10 mouse cellular contexts compared by ENCODE assay signal in genomic region chr3:27371276-27371621, GRCm38 (mm10). TPM values are rescaled to one million over a fixed set of nuclear protein-coding genes. Genes with fewer than 3 reads are reported as not detected.
A peak's percentile ranks its signal among the peaks of the same experiment; 100 is the strongest.
DNase-seq lines count a peak whose midpoint lies in the region; ATAC-seq and TF ChIP-seq lines count a peak whose summit lies in the region.
"Had no signal": no experiment of that assay in that cellular context is flagged by ENCODE, and none has a peak within 500 bp of the region (broad histone marks: within the 10 kb centered on the region; RNA-seq: fewer than 3 reads in every experiment).

TSS of gene Ghsr (plus strand) at chr3:27371351.

- H3K27ac ChIP-seq in heart, embryonic 14.5 days (replicated peaks in 1 of 2; ENCODE audit: control insufficient read depth in 1 of 2, insufficient read depth in 1 of 2, low read depth in 2 of 2, low read length in 2 of 2): no peak within 1 kb of the TSS
- H3K27ac ChIP-seq in ES-E14 (ENCODE audit: insufficient read depth, low read depth, low read length, poor library complexity, severe bottlenecking): no peak within 1 kb of the TSS
- no peak within 1 kb of the TSS for H3K27ac ChIP-seq in forebrain, postnatal 0 days (ENCODE audit: low read depth, low read length)
- H3K27ac ChIP-seq in midbrain, embryonic 14.5 days (replicated peaks; ENCODE audit: low read depth, low read length): no peak within 1 kb of the TSS

- WGBS in heart, embryonic 14.5 days: 2% methylated on average over 19 of the region's 19 CpGs
- WGBS in forebrain, postnatal 0 days: 2% methylated on average over 18 of the region's 19 CpGs
- 2% methylated on average over 19 of the region's 19 CpGs for WGBS in midbrain, embryonic 14.5 days

- peaks cover 61% of the 10 kb centered on the region for H3K27me3 ChIP-seq in heart, embryonic 14.5 days (ENCODE audit: control insufficient read depth, insufficient read depth, low read length)
- H3K27me3 ChIP-seq in forebrain, postnatal 0 days (ENCODE audit: insufficient read depth, low read length): peaks cover 52% of the 10 kb centered on the region
- H3K27me3 ChIP-seq in midbrain, embryonic 14.5 days (ENCODE audit: control insufficient read depth, insufficient read depth, low read length): peaks cover 48% of the 10 kb centered on the region

- H3K36me3 ChIP-seq in heart, embryonic 14.5 days (ENCODE audit: control insufficient read depth, insufficient read depth, low read length): no peaks in the 10 kb centered on the region
- H3K36me3 ChIP-seq in ES-E14 (ENCODE audit: control insufficient read depth, insufficient read depth, low read length, poor library complexity, severe bottlenecking): no peaks in the 10 kb centered on the region
- no peaks in the 10 kb centered on the region for H3K36me3 ChIP-seq in forebrain, postnatal 0 days (ENCODE audit: insufficient read depth)
- H3K36me3 ChIP-seq in midbrain, embryonic 14.5 days (ENCODE audit: control insufficient read depth, insufficient read depth, low read length): no peaks in the 10 kb centered on the region

- H3K4me2 ChIP-seq in heart, embryonic 14.5 days (ENCODE audit: low read length): peak within 1 kb of the TSS; percentile 42
- peak within 1 kb of the TSS; percentile 96 for H3K4me2 ChIP-seq in forebrain, postnatal 0 days (ENCODE audit: low read depth)
- H3K4me2 ChIP-seq in midbrain, embryonic 14.5 days (ENCODE audit: low read length): peak within 1 kb of the TSS; percentile 96

- H3K9ac ChIP-seq in heart, embryonic 14.5 days (ENCODE audit: low read length): no peak within 1 kb of the TSS
- 0 out of 2 replicates have a peak within 1 kb of the TSS, but pooled peaks have one; percentile 4 for H3K9ac ChIP-seq in ES-E14 (ENCODE audit: insufficient read depth, low read depth, low read length, poor library complexity, severe bottlenecking)
- H3K9ac ChIP-seq in forebrain, postnatal 0 days: 0 out of 2 replicates have a peak within 1 kb of the TSS, but pooled peaks have one; percentile 31
- peak within 1 kb of the TSS; percentile 40; the same call in 1 of the 2 replicates for H3K9ac ChIP-seq in midbrain, embryonic 14.5 days (replicated peaks; ENCODE audit: low read length)

- ATAC-seq in heart, embryonic 14.5 days (ENCODE audit: insufficient number of reproducible peaks, insufficient read depth, low FRiP score, low read depth): no peak
- ATAC-seq in forebrain, postnatal 0 days: peak; percentile 57
- ATAC-seq in midbrain, embryonic 14.5 days (ENCODE audit: low FRiP score, low TSS enrichment): peak; percentile 37; the same call in 1 of the 2 replicates
- no peak for ATAC-seq in megakaryocyte progenitor cell, adult 5-6 weeks (replicated peaks; ENCODE audit: poor library complexity)

- no peak for TF ChIP-seq CTCF in forebrain, postnatal 0 days (IDR thresholded peaks at IDR 0.05; ENCODE audit: low read depth)

- no peak for DNase-seq in heart, postnatal 4 days
- DNase-seq in ES-E14 (ENCODE audit: low read depth, low spot score): no peak
- DNase-seq in forebrain, postnatal 0 days: peak; percentile 21
- peak; percentile 61 for DNase-seq in midbrain, embryonic 14.5 days
- DNase-seq in cerebellum, adult 11 months: no peak
- DNase-seq in gastrocnemius, postnatal 4 days (ENCODE audit: low spot score in 2 of 2): no peak
- DNase-seq: lung, adult 18-20 months had no signal

- peak within 1 kb of the TSS in 1 of 2 experiments; percentile 19; a peak in 2 of 4 replicates for H3K4me3 ChIP-seq in heart, embryonic 14.5 days (ENCODE audit: control insufficient read depth in 1 of 2, insufficient read depth in 1 of 2, low read depth in 1 of 2, low read length in 2 of 2)
- H3K4me3 ChIP-seq in ES-E14 (ENCODE audit: insufficient read depth in 1 of 2, low read depth in 1 of 2, low read length in 2 of 2, poor library complexity in 1 of 2, severe bottlenecking in 1 of 2): peak within 1 kb of the TSS; percentile 22 to 44; a peak in 2 of 4 replicates
- peak within 1 kb of the TSS; percentile 46 for H3K4me3 ChIP-seq in forebrain, postnatal 0 days (ENCODE audit: low read depth, low read length)
- peak within 1 kb of the TSS; percentile 46 for H3K4me3 ChIP-seq in midbrain, embryonic 14.5 days (replicated peaks; ENCODE audit: low read depth, low read length)

- no peaks in the 10 kb centered on the region for H3K9me3 ChIP-seq in heart, embryonic 14.5 days (ENCODE audit: control insufficient read depth, low read length)
- H3K9me3 ChIP-seq in ES-E14 (ENCODE audit: control insufficient read depth, insufficient read depth, low read depth, low read length): no peaks in the 10 kb centered on the region
- no peaks in the 10 kb centered on the region for H3K9me3 ChIP-seq in forebrain, postnatal 0 days (ENCODE audit: low read length)
- H3K9me3 ChIP-seq in midbrain, embryonic 14.5 days (ENCODE audit: control insufficient read depth, low read length): no peaks in the 10 kb centered on the region

- in situ Hi-C loops in ES-E14 (cut with MboI; ENCODE audit: low sequenced_read_pairs in 2 of 2, unreplicated experiment in 2 of 2): no loop called here

- no peaks in the 10 kb centered on the region; a peak in 2 of 4 replicates for H3K4me1 ChIP-seq in heart, embryonic 14.5 days (ENCODE audit: control insufficient read depth in 2 of 2, insufficient read depth in 2 of 2, low read length in 2 of 2)
- peaks cover 0 to 6% of the 10 kb centered on the region in 2 experiments; a peak in 1 of 4 replicates for H3K4me1 ChIP-seq in ES-E14 (ENCODE audit: control insufficient read depth in 2 of 2, insufficient read depth in 2 of 2, low read length in 2 of 2, poor library complexity in 1 of 2)
- 0 out of 2 replicates have a peak, but pooled peaks cover 7% of the 10 kb centered on the region for H3K4me1 ChIP-seq in forebrain, postnatal 0 days (ENCODE audit: insufficient read depth)
- H3K4me1 ChIP-seq in midbrain, embryonic 14.5 days (ENCODE audit: control insufficient read depth, insufficient read depth, low read length): peaks cover 3% of the 10 kb centered on the region; the same call in 1 of the 2 replicates

TF ChIP-seq in ES-E14, 5 proteins besides CTCF, POLR2A, EP300 and RAD21:
- TF ChIP-seq ZNF384 (IDR thresholded peaks at IDR 0.05; ENCODE audit: low read depth, low read length): no peak
- TF ChIP-seq CHD2 (IDR thresholded peaks at IDR 0.05; ENCODE audit: low read depth, low read length): no peak
- TF ChIP-seq HCFC1 (IDR thresholded peaks at IDR 0.05; ENCODE audit: borderline replicate concordance, insufficient read depth, low read length): no peak
- TF ChIP-seq ZC3H11A (IDR thresholded peaks at IDR 0.05; ENCODE audit: borderline replicate concordance, low read depth, low read length): no peak
- no peak for TF ChIP-seq MAFK (IDR thresholded peaks at IDR 0.05; ENCODE audit: insufficient read depth, low read depth, low read length)
TF ChIP-seq in ES-E14: peak in this region for 0.

RNA-seq across cellular contexts. Expression of gene Ghsr, which starts in this region (rescaled TPM):
- not detected in 2 replicates for polyA plus RNA-seq in heart, embryonic 14.5 days (2014; fragmentation: Nextera tagmentation; extraction: Ambion mirVana)
- total RNA-seq in heart, postnatal 4 days (2021): not detected
- 0.13 and 0.21 TPM in 2 replicates for total RNA-seq in ES-E14 (2012; rRNA removed)
- 0.23 and 0.33 TPM in 2 replicates for total RNA-seq in forebrain, postnatal 0 days (2014; rRNA removed)
- 0.04 and 0.15 TPM in 2 replicates for polyA plus RNA-seq in forebrain, postnatal 0 days (2015; fragmentation: Nextera tagmentation; extraction: Ambion mirVana)
- 0.43 and 0.45 TPM in 2 replicates for polyA plus RNA-seq in midbrain, embryonic 14.5 days (2014; fragmentation: Nextera tagmentation; extraction: Ambion mirVana)
- total RNA-seq in gastrocnemius, postnatal 4 days (2021): not detected
- not detected in 2 replicates for total RNA-seq in megakaryocyte progenitor cell, adult 5-6 weeks (2015)
- not detected in 2 replicates for total RNA-seq in megakaryocyte progenitor cell, adult 5-6 weeks (2017)
- polyA plus RNA-seq: gonadal fat pad, adult 2 months had no signal

Comparison
In these comparisons a context has a peak if more than half of its experiments do, and no peak if none do; other contexts are left out.
1. Peak in DNase-seq, ATAC-seq, H3K4me3 ChIP-seq, H3K9ac ChIP-seq and H3K4me2 ChIP-seq in forebrain, postnatal 0 days; RNA of the gene not detected or under 1 TPM.
2. Peak in DNase-seq, ATAC-seq, H3K4me3 ChIP-seq, H3K9ac ChIP-seq and H3K4me2 ChIP-seq in midbrain, embryonic 14.5 days; RNA of the gene not detected or under 1 TPM.
3. H3K4me2 ChIP-seq: peak in every context shown above with its lines; median percentile 96 in forebrain, postnatal 0 days; 96 in midbrain, embryonic 14.5 days; 42 in heart, embryonic 14.5 days.